Mouse (Mus musculus): ENCODE measurements around the gene Pld1.
A peak's percentile ranks its signal among the peaks of the same experiment; 100 is the strongest.
"Not testable (repeated sequence)": the region's sequence is repeated elsewhere in the genome, so short reads cannot be mapped to it uniquely, and the experiment has no call there.

Gene Pld1

GRCm38 (mm10) chr3:27942991-27943390 is 4.5 kb downstream of the Pld1 start:
- DNase-seq (ENCODE audit: low read depth, low spot score) = no peak

GRCm38 (mm10) chr3:27945397-27945796 is 6.9 kb downstream of the Pld1 start:
- DNase-seq (ENCODE audit: low read depth, low spot score) = not testable (repeated sequence)

GRCm38 (mm10) chr3:27949175-27949872 is 10.8 kb downstream of the Pld1 start:
- DNase-seq (ENCODE audit: low read depth, low spot score) = no peak

- no peak for DNase-seq (ENCODE audit: low read depth, low spot score)
Measured at GRCm38 (mm10) chr3:27949873-27950250, 11.4 kb downstream of the Pld1 start.

- DNase-seq (ENCODE audit: low read depth, low spot score) = no peak
Measured at GRCm38 (mm10) chr3:27950726-27951125, 12.2 kb downstream of the Pld1 start.

- DNase-seq (ENCODE audit: low read depth, low spot score) = no peak
Measured at GRCm38 (mm10) chr3:27951721-27952120, 13.2 kb downstream of the Pld1 start.

- DNase-seq (ENCODE audit: low read depth, low spot score) = no peak
Measured at GRCm38 (mm10) chr3:27956006-27956405, 17.5 kb downstream of the Pld1 start.

- DNase-seq (ENCODE audit: low read depth, low spot score) = no peak
Measured at GRCm38 (mm10) chr3:27959221-27959620, 20.7 kb downstream of the Pld1 start.

GRCm38 (mm10) chr3:27961162-27961561 is 22.7 kb downstream of the Pld1 start:
- DNase-seq (ENCODE audit: low read depth, low spot score) = no peak

- no peak for DNase-seq (ENCODE audit: low read depth, low spot score)
Measured at GRCm38 (mm10) chr3:27963795-27964201, 25.3 kb downstream of the Pld1 start.

- DNase-seq (ENCODE audit: low read depth, low spot score) = peak; percentile 58
Measured at GRCm38 (mm10) chr3:27968671-27969070, 30.2 kb downstream of the Pld1 start.

- DNase-seq (ENCODE audit: low read depth, low spot score) = no peak
Measured at GRCm38 (mm10) chr3:27973936-27974335, 35.4 kb downstream of the Pld1 start.

GRCm38 (mm10) chr3:27974981-27975380 is 36.5 kb downstream of the Pld1 start:
- DNase-seq (ENCODE audit: low read depth, low spot score) = no peak

- DNase-seq (ENCODE audit: low read depth, low spot score) = no peak
Measured at GRCm38 (mm10) chr3:27976931-27977544, 38.5 kb downstream of the Pld1 start.

- peak; percentile 29 for DNase-seq (ENCODE audit: low read depth, low spot score)
Measured at GRCm38 (mm10) chr3:27978030-27978723, 39.7 kb downstream of the Pld1 start.

- no peak for DNase-seq (ENCODE audit: low read depth, low spot score)
Measured at GRCm38 (mm10) chr3:27981591-27981990, 43.1 kb downstream of the Pld1 start.

GRCm38 (mm10) chr3:27982436-27983017 is 44.0 kb downstream of the Pld1 start:
- DNase-seq (ENCODE audit: low read depth, low spot score) = peak; percentile 68

- no peak for DNase-seq (ENCODE audit: low read depth, low spot score)
Measured at GRCm38 (mm10) chr3:27983274-27983673, 44.8 kb downstream of the Pld1 start.

- peak; percentile 44 for DNase-seq (ENCODE audit: low read depth, low spot score)
Measured at GRCm38 (mm10) chr3:27983935-27984577, 45.6 kb downstream of the Pld1 start.

GRCm38 (mm10) chr3:27984620-27985019 is 46.1 kb downstream of the Pld1 start:
- no peak for DNase-seq (ENCODE audit: low read depth, low spot score)

- DNase-seq (ENCODE audit: low read depth, low spot score) = no peak
Measured at GRCm38 (mm10) chr3:27985344-27985743, 46.8 kb downstream of the Pld1 start.

All from telencephalon, adult 2 months (tissue).